Mouse (Mus musculus) lung, postnatal 4 days (tissue): Measurements from ENCODE around the gene Pigk.
A peak's percentile ranks its signal among the peaks of the same experiment; 100 is the strongest.

Experiments
- DNase-seq, 2 experiments: peaks; one replicate each; pipeline ENCODE4 v3.0.0; 2021

Pigk gene

DNA sequence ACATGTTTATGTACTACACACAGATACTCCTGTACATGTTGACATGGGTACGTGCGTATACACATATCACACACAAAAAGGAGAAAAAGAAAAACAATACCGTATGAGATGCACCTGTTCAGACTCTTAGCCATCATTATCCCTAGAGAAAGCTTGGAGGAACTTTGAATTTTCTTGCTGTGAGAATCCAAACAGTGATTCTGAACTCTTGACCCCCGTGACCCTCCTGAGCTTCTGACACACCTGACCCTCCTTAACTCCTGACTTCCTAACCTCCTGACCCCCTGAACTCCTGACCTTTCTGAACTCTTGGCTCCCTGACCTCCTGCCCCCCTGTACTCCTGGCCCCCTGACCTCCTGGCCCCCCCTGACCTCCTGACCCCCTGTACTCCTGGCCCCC is 19.1 kb downstream of the Pigk start:
- no peak for DNase-seq

DNA sequence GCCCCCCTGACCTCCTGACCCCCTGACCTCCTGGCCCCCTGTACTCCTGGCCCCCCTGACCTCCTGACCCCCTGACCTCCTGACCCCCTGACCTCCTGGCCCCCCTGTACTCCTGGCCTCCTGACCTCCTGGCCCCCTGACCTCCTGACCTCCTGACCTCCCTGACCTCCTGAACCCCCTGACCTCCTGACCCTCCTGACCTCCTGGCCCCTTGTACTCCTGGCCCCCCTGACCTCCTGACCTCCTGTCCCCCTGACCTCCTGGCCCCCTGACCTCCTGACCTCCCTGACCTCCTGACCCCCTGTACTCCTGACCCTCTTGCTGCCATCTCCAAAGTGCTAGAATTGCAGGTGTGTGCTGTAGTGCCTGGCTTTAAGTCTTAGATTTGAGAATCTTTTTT is 19.6 kb downstream of the Pigk start:
- DNase-seq = no peak

DNA sequence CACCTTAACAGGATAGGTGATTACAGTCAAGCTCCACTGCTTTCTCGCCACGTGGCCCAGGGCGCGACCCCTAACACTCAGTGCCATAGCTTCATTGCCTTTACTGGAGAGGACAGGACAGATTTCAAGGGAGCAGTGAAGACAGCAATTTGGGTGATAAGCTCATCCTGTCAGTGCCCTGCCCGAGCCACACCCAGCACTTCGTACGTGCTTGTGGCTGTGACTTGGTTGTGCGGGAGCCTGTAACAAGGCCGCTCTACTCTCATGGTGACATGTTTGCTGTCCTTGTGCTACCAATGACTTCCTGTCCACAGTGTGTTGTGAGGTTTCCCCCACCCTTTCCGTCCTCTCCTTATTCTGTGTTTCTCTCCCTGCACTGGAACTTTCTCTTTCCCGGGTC is 20.2 kb downstream of the Pigk start:
- no peak for DNase-seq

DNA sequence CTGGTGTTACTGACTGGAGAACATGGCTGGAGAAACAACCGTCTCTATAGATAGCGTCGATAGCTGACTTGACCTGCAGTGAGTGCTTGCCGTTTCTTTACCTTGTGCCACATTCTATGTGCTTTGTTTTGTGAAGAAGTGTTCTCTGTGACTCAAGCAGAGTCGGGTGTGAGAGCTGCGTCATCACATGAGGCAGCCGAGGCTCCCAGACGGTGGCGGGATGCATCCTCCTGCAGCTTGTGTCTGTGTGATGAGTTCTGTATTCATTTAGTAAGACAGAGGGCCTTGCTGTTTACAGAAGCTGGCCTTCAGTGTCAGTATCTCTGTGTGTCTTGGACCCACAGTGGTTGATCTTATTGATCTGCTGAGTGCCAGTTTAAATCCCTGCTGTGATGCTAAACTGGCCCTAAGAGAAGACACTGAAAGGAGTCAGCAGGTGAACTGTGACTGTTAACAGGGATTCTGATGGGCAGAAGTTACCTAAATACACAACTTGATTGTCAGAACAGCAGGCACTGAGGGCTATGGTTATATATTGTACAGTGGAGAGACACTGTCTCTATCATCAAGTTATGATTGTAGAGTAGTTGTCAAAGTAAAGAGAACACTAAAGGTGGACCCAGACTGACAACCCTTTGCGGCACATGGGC is 21.8 kb downstream of the Pigk start:
- no peak for DNase-seq

DNA sequence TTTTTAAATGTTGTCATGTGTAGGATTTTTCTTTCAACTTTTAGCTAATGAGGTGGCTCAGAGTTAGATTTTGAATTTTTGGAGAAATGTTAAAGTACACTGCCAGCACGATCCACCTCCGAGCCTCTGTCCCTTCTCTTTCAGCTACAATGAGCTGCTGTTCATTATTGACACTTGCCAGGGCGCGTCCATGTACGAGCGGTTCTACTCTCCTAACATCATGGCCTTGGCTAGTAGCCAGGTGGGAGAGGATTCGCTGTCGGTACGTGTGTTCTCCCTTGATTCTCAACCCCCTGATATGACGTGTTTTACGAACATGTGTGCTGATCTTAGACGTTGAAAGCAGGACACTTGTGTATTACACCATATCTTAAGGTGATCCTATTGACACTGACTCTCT is 30.4 kb downstream of the Pigk start:
- no peak for DNase-seq

DNA sequence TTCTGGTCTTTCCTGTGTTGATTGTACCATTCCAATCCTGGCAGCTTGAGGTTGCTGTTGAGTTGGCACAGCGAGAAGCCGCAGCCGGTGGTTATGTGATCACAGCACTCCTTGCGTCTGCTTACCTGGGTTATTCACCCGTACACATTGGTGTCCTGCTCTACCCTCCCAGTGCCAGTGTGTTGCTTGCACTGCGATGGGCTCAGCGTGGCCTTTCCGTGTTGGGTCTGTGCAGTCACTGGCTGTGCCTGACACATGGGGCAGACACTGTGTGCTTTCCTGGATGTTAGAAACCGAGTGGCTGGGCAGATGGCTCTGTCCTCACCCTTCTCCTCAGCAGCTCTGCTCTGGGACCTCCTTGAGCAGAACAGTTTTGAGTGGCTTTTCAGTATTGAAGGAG is 31.7 kb downstream of the Pigk start:
- DNase-seq = no peak

DNA sequence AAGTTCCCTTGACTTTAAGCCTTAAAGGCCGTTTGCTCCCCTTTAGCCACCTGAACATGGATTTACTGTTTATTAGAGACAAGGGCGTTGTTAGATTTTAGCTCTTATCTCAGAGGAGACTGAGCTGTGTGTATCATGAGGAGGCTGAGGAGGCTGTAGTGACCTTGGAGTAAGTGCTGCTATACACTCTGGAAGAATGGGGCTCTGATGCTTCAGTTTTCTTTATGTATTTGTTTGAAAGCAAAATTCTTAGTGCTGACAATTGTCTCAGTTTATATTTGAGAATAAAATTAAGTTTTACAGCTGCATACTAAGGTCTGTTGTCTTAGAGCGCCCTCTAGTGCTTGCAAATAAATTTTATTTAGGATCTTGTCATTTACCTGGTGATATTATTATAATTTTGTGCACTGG is 35.6 kb downstream of the Pigk start:
- peak in 1 of 2 experiments; percentile 19 for DNase-seq

DNA sequence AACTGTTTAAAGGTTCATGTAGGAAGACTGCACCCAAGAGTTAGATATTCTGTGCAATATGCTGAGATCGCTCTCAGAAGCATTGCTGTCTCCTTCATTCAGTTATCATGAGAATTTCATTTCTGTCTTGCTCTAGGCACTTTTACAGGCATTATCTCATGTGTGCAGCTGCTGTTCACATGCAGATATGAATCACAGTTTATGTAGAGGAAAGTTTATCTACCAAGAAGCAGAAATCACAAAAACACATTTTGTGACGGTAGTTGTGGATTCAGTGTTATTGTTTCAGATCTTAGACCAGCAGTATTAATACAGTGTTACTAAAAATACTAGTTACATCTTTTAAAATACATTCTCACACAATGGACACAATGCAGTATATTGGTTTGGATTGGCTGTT is 36.0 kb downstream of the Pigk start:
- DNase-seq = no peak

DNA sequence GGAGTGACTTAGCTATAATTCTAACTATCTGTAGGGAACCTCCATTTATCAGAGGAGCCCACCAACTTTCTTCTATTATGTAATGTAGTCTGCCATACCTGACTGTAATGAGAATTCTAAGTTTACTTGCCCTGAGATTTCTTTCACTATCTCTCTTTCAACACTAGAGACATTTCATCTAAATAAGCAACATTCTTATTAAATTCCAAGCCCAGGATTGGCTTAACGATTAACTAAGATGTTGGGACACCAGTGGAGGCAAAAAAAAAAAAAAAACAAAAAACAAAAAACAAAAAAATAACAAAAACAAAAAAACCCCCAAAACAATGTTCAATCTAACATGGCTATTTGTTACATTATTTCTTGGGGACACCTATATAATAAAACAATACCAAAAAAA is 39.0 kb downstream of the Pigk start:
- no peak for DNase-seq

DNA sequence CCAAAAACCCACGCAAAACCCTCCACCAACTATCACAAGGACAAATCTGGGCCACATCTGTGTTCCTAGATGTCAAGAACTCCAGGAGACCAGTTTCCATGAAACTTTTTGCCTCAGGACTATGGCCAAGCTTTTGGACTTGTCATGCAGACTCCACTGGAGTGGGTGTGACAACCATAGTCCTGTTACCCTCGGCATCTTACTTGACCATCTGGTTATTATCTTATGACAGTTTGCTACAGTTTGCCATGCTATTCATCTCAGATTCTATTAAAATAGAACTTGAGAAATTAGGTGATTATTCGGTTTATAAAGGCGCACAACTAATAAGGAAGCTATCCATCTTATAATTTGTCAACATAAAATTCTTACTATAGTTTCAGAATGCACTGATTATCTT is 39.4 kb downstream of the Pigk start:
- DNase-seq = no peak

DNA sequence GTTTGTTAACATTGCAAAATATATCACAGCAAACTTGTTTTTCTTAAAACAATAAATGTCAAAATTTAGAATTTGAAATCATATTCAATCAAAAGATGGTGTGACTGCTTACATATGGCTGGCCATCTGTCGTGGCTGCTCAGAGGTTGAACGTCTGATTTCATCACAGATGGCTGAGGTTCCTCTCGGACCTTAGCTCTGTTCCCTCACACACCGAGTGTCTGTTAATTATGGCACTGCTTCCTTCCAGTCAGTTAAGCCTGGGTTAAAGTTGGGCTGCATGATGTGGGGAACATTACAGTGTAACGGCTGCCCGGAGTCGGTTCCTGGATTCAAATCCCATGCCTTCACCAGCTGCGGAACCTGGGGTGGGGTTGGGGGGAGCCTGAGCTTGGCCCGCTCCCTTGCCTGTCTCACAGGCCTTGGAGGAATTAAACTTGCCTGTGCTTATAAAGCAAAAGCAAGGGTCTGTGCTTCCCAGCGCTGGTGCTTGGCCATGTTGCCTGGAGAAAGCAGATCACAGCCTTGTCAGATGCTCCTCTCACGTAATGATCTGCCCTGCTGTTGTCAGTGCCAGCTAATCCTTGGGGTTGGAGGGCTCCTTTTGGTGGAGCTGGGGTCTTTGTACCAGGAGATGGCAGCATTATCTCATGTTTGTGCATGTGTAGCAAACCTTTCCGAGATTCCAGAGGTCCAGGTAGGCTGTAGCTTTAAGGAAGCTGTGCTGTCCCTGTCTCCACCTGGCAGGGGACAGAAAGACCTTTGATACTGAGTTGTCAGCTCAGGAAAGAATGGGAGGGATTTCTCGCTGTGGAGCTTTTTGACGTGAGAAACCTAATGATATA is 40.2 kb downstream of the Pigk start:
- DNase-seq = no peak

DNA sequence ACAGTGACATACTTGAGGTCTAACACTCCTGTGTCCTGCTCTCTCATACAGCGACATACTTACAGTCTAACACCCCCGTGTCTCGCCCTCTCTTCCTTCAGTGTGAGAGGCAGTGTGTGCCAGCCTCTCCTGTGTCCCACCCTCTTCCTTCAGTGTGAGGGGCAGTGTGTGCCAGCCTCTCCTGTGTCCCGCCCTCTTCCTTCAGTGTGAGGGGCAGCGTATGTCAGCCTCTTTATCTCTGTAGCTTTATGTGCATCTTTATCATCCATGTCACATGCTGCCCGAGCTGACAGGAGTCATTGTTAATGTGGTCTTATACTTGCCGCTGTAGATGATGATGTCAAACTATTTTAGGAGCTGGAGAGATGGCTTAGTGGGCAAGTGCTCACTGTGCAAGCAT is 41.6 kb downstream of the Pigk start:
- peak; percentile 20 to 50 for DNase-seq

DNA sequence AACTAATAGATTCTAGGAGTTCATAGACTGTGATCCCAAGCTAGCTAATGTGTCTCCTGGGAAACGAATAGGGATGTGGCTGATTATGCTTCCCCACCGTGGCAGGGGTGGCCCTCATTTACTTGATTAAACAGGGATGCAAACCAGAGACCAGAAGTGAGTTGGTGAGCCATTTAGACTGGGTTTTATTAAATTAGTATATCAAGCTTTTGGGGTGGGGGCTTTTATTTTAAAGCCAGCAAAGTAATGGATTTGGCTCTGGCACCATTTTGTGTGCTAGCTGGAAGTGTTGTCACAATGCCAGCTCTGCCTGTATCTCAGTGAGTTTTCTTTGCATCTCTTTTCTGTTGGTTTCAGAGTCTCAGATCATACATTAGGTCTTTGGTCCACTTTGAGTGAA is 43.0 kb downstream of the Pigk start:
- DNase-seq = no peak

DNA sequence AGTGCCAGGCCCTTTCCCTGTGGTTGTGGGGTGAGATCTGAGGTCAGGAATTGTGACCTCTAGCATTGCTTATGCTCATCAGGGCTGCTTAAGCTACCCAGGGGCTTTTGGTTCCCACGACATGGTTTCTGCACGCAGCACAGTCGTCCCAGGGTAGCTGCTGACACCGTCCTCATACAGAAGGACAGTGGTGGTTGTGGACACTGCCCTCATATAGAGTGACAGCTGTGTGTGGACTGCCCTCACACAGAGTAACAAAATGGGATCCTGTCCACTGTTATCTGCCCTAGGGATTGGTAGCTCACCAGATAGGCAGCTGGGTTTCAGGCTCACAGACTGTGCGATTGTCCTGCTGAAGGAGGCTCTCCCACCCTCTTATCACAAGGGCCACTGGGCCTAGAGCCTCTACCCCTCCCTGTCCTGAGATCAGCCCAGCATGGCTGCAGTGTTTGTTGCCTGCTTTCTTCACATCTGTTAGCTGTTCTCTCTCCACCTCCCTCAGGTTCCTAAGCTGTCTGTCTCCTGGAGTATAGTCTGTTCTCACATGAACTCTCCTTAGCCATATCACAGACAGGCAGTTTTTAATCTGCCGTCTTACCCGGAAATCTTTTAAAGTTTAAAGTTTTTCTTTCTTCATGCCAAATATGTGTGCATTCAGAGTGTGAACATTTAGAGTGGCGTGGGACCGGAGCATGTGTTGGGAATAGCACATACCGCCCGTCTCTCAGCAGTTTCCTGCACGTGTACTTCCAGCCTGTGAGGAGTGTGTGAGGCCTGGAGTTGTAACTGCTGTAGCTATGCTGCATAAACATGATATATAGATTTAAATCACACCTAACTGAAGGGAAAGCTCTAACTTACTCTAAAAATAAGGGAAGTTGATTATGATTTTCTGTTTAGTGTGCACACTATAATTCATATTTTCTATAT is 43.8 kb downstream of the Pigk start:
- no peak for DNase-seq

DNA sequence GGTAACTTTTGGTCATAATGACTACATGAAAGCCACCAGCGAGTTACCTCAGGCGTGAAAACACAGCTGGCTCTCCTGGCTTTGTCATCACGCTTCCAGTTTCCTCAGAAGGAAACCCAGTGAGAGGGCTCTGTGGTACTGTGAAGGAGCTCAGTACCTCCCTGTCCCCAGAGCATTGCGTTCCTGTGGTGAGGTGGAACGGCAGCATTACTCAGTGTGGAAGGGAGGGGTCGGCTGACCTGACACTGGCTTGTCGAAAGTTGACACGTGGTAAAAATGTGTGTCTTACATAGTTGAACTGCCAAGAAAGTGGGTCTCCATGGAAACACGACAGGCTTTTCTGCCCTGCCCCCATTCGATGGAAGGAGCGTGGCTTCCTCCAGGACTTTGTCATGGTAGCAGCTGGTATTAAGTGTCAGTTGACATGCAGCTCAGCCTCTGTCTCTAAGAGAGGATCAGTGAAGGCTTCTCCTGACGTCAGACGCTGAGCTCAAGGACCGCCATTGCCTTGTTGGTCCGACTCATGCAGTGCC is 44.7 kb downstream of the Pigk start:
- peak; percentile 26 to 40 for DNase-seq

DNA sequence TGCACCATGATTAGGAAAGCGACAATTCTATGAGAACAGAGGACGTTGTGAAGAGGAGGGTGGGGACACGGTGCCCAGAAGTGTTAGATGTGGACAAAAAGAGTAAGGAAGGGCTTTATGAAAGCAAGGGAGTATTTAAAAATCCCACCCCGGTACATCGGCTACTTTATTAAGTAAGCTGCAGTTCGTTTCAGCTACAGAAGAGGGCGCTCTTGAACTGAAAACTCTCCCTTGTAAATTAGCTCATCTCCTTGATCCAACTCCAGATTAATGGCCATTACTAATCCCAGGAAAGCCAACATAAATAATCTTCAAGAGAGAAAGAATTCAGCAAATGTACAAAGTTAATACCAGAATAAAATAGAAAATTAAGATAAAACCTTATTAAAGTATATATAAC is 47.2 kb downstream of the Pigk start:
- peak in 1 of 2 experiments; percentile 54 for DNase-seq

DNA sequence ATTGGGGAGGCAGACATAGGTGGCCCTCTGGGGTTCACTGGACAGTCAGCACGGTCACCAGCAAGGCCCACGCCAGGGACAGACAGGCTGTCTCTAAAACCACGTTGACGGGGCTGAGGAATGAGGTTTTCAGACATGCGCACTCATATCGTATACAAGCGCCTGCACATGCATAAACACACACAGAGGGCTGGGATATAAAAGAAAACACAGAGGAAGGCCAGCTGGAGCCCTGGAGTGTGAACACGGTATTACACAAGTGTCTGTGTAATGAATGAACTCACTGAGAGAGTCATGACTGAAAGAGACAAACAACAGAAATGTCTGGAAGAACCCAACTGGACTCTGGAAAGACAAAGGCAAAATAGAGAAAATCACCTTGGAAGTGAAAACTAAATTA is 47.8 kb downstream of the Pigk start:
- peak; percentile 48 to 59 for DNase-seq

DNA sequence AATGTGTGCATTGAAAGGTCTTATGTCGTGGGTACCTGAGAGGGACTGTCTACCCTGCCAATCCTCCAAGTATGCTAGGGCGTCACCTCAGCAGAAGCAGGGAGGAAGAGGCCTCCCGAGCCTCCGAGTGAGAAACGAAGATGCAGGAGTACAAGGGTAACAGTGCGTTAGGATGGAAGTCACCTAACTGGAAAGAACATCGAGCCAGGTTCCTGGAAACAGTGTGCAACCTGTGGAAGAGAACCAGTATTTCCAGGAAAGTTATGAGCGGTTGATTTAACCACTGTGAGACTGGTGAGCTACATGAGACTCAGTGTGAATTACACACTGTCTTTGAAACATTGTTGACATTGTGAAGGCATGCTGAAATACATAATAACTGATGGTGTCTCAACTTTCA is 48.4 kb downstream of the Pigk start:
- DNase-seq = no peak

DNA sequence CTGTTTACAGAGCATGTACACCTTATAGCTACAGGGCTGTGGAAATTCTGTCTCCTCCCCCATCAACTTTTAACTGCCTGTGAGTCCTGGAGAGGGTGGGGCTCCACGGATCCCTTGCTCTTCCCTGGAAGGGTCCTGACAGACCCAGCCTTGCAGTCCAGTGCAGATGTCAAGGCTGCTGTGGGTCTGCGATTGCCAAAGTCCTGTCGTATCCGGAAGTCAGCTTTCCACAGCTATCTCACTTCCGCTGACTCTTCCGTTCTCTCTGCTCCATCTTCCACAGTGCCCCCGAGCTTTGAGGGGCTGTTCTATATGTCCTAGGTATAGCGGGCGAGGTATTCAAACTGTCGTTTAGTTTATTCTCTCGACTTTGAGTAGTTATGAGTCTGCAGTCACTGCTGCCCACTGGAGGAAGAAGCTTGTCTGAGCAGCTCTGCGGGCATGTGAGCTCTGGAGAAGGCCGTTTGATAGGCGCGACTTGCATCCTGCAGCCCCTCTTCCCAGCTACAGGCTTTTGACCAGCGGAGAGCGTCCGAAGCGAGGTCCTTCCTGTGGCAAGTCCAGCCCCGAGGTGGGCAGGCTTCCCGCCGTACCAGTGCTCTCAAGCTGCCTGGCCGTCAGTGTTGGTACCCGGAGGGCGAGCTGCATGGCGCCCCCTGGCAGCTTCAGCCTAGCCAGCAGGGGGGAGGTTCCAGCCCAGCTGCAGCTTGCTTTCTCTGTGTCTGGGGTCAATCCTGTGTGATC is 49.4 kb downstream of the Pigk start:
- peak; percentile 71 to 82 for DNase-seq

DNA sequence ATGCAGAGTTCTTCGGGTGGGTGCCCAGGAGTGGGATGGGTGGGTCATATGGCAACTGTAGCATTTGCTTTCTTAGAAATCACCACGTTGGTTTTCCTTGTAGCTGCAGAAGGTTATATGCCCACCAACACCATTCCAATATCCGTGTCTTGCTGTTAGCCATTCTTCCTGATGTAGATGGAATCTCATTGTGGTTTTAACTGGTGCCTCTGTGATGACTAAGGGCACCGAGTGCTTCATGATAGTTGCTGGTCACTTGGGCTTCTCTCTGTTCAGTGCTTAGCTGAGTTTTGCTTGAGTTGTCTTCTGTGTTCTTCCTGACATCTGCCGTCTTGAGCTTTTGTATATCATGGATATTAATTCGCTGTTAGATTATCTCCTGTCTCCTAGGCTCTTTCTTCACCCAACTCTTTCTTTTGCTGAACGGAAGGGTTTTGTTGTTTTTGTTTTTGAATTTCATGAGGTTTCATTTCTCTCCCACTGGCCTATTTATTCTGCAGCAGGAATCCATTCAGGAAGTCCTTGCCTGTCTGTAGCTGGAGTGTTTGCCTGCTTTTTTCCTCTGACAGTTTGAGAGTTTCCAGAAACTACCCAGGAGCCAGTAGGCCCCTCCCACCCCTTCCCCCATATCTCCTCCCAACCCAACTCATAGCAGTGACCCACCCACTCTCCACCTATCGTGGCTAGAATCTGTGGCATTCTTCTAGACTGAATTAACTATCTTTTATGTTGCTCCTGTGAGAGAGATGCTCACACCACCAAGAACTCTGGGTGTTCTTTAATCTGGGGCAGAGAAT is 50.8 kb downstream of the Pigk start:
- DNase-seq = no peak

DNA sequence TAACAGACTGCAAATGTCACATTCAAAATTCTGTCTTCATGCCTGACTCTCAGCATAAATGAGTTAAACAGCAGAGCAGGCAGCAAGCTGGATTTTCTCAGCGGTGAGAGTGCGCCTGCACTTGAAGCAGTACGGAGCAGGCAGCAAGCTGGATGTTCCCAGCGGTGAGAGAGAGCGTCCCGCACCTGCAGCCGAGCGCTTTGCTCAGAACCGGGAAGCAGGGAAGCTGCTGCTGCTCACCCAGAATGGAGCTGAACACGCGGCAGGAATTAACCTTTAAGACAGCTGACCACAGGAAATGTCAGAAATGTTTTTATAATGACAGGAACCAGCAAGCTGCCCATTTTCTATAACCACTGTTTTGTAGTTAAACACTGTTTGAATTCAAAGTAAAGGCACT is 53.6 kb downstream of the Pigk start:
- no peak for DNase-seq

DNA sequence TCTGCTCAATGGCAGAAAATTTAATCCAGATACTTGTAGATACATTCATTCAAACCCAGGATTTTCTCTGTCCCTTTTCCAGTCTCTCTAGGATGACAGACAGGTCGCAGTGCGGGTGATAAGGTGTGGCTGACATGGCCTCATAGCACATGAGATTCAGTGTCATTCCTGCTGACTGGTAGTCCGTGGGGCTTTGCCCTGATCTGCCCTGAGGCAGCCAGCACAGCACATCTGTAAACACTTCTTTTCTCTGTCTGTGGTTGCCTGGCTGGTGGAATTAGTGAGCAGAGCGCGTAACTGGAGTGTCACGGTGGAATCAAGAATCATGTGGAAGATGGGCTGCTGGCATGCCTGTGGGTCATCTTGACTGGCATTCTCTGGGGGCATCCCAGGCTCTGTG is 56.2 kb downstream of the Pigk start:
- DNase-seq = no peak
